Mouse (Mus musculus) midbrain, postnatal 0 days (tissue): ENCODE measurements around the gene Asb16. TPM values are rescaled to one million over a fixed set of nuclear protein-coding genes. Genes with fewer than 3 reads are reported as not detected.
A peak's percentile ranks its signal among the peaks of the same experiment; 100 is the strongest.

ENCODE experiments used
- ATAC-seq: fragments of 200-750 bp; cut with Nextera tagmentation; 2 replicates; pipeline ENCODE4 v1.8.0; 2017; ENCODE audit warnings: moderate number of reproducible peaks, mild to moderate bottlenecking, moderate TSS enrichment, moderate library complexity; ENCODE audit not compliant: low FRiP score
- DNase-seq: peaks from one replicate; pipeline ENCODE4 v3.0.0-alpha.2; 2015; ENCODE audit warnings: low spot score
- H3K27ac ChIP-seq: fragments of 300-500 bp; sonication (generic); 2 replicates; pipeline ENCODE4 v1.5.1; 2014; ENCODE audit warnings: low read depth, mild to moderate bottlenecking, low read length, mixed read lengths
- H3K27me3 ChIP-seq: fragments of 300-500 bp; sonication (generic); 2 replicates; pipeline ENCODE4 v1.6.1; 2014; ENCODE audit warnings: low read length, control low read depth, mixed read lengths; ENCODE audit not compliant: insufficient read depth
- H3K36me3 ChIP-seq: fragments of 300-500 bp; sonication (generic); 2 replicates; pipeline ENCODE4 v1.6.1; 2014; ENCODE audit warnings: low read length, control low read depth, mixed read lengths; ENCODE audit not compliant: insufficient read depth
- H3K4me1 ChIP-seq: fragments of 300-500 bp; sonication (generic); 2 replicates; pipeline ENCODE4 v1.6.1; 2014; ENCODE audit warnings: mild to moderate bottlenecking, control low read depth, antibody characterized with exemption, low read length, mixed read lengths; ENCODE audit not compliant: insufficient read depth
- H3K4me2 ChIP-seq: fragments of 300-500 bp; sonication (generic); 2 replicates; pipeline ENCODE4 v1.6.1; 2014; ENCODE audit warnings: low read depth, mild to moderate bottlenecking, low read length, mixed read lengths; ENCODE audit not compliant: poor library complexity, severe bottlenecking
- H3K4me3 ChIP-seq: fragments of 300-500 bp; sonication (generic); 2 replicates; pipeline ENCODE4 v1.5.1; 2014; ENCODE audit warnings: low read depth, mild to moderate bottlenecking, low read length, moderate library complexity
- H3K9ac ChIP-seq: fragments of 300-500 bp; sonication (generic); replicated peaks from 2 replicates; pipeline ENCODE4 v1.6.1; 2014; ENCODE audit warnings: mild to moderate bottlenecking, low read length, moderate library complexity, mixed read lengths; ENCODE audit not compliant: poor library complexity, severe bottlenecking
- H3K9me3 ChIP-seq: fragments of 300-500 bp; sonication (generic); 2 replicates; pipeline ENCODE4 v1.6.1; 2016; ENCODE audit warnings: low read length, control low read depth
- CTCF ChIP-seq: IDR thresholded peaks from 2 replicates; pipeline ENCODE4 v1.5.1; 2016; ENCODE audit warnings: antibody characterized with exemption, mild to moderate bottlenecking
- WGBS: fragments of 180-500 bp; shearing (Covaris S2); extraction: QIAGEN DNeasy Blood & Tissue Kit; methylation state at CpG from one replicate; pipeline ENCODE4 v1.1.7; 2014; 5-methylcytosine and 5-hydroxymethylcytosine counted together
- polyA plus RNA-seq: library from polyadenylated mRNA; unstranded; fragments of >200 nt; fragmentation: Nextera tagmentation; extraction: Ambion mirVana; gene quantifications from 2 replicates; pipeline ENCODE4 v1.2.1, GENCODE M21; 2015
- total RNA-seq: library from RNA; depleted of rRNA; stranded (reverse); fragments of >200 nt; gene quantifications from 2 replicates; pipeline ENCODE4 v1.2.3, GENCODE M21; 2014

Gene Asb16
- total and polyA plus RNA-seq, 2 experiments from 2014 or later: 0.28 to 2.5 TPM

GRCm38 (mm10) chr11:102245581-102246272 lies 22.8 kb upstream of the Asb16 start:
- Histone ChIP-seq H3K4me3 (peak overlapping the region; percentile 37), H3K9me3 (no peaks in the 10 kb centered on the region), H3K4me2 (peak overlapping the region; percentile 64), H3K9ac (peak overlapping the region; percentile 63), H3K36me3 (no peaks in the 10 kb centered on the region), H3K27me3 (no peaks in the 10 kb centered on the region), H3K27ac (peak overlapping the region; percentile 59), H3K4me1 (peaks cover 5% of the 10 kb centered on the region; the same call in 1 of the 2 replicates)
- 39% methylated on average over 14 of the region's 14 CpGs for WGBS
- TF ChIP-seq CTCF: no peak
- ATAC-seq (0 out of 2 replicates have a peak, but pooled peaks have one; percentile 10), DNase-seq (no peak)

GRCm38 (mm10) chr11:102246273-102246635 lies 22.3 kb upstream of the Asb16 start:
- H3K9me3 ChIP-seq: no peaks in the 10 kb centered on the region
- H3K4me2 ChIP-seq: no peak overlapping the region
- H3K4me3 ChIP-seq: no peak overlapping the region
- 76% methylated on average over 6 of the region's 6 CpGs for WGBS
- H3K9ac ChIP-seq: no peak overlapping the region
- no peak for TF ChIP-seq CTCF
- no peak for DNase-seq
- H3K27ac ChIP-seq: no peak overlapping the region
- no peaks in the 10 kb centered on the region for H3K27me3 ChIP-seq
- peaks cover 5% of the 10 kb centered on the region; the same call in 1 of the 2 replicates for H3K4me1 ChIP-seq
- H3K36me3 ChIP-seq: no peaks in the 10 kb centered on the region
- no peak for ATAC-seq

GRCm38 (mm10) chr11:102246871-102247270 lies 21.7 kb upstream of the Asb16 start:
- H3K27ac ChIP-seq: no peak overlapping the region
- 92% methylated on average over 4 of the region's 4 CpGs for WGBS
- no peak for ATAC-seq
- TF ChIP-seq CTCF: peak; percentile 41
- H3K27me3 ChIP-seq: no peaks in the 10 kb centered on the region
- no peak overlapping the region for H3K4me2 ChIP-seq
- H3K4me3 ChIP-seq: no peak overlapping the region
- no peak for DNase-seq
- no peaks in the 10 kb centered on the region for H3K36me3 ChIP-seq
- peaks cover 5% of the 10 kb centered on the region; the same call in 1 of the 2 replicates for H3K4me1 ChIP-seq
- H3K9ac ChIP-seq: no peak overlapping the region
- no peaks in the 10 kb centered on the region for H3K9me3 ChIP-seq

- under 1% methylated on average over 41 of the region's 41 CpGs for WGBS
- ATAC-seq (no peak), DNase-seq (peak; percentile 95)
- Histone ChIP-seq H3K36me3 (no peaks in the 10 kb centered on the region), H3K27me3 (no peaks in the 10 kb centered on the region), H3K9me3 (no peaks in the 10 kb centered on the region), H3K27ac (no peak within 1 kb of the TSS), H3K4me1 (peaks cover 5% of the 10 kb centered on the region; the same call in 1 of the 2 replicates), H3K4me2 (peak within 1 kb of the TSS; percentile 97), H3K9ac (no peak within 1 kb of the TSS), H3K4me3 (peak within 1 kb of the TSS; percentile 34)
- TF ChIP-seq CTCF: peak; percentile 85
Observed at GRCm38 (mm10) chr11:102248630-102249230, 19.8 kb upstream of the Asb16 start, which contains the start of gene BC030867. Gene BC030867, plus strand, starts transcription at chr11:102248882.

GRCm38 (mm10) chr11:102249351-102250090 lies 19.0 kb upstream of the Asb16 start:
- no peaks in the 10 kb centered on the region for H3K9me3 ChIP-seq
- peak overlapping the region; percentile 34; the same call in 1 of the 2 replicates for H3K4me3 ChIP-seq
- no peak for ATAC-seq
- H3K27me3 ChIP-seq: no peaks in the 10 kb centered on the region
- DNase-seq: no peak
- WGBS: 12% methylated on average over 9 of the region's 9 CpGs
- H3K4me2 ChIP-seq: peak overlapping the region; percentile 97
- TF ChIP-seq CTCF: no peak
- no peaks in the 10 kb centered on the region for H3K36me3 ChIP-seq
- no peak overlapping the region for H3K27ac ChIP-seq
- no peak overlapping the region for H3K9ac ChIP-seq
- H3K4me1 ChIP-seq: peaks cover 3% of the 10 kb centered on the region; the same call in 1 of the 2 replicates
